Mouse (Mus musculus) retina, embryonic 14.5 days (tissue): ENCODE data around the gene Galnt10.

Source experiments
- DNase-seq: peaks from one replicate; pipeline ENCODE4 v3.0.0-alpha.2; 2015; ENCODE audit warnings: low spot score

Gene Galnt10

GRCm38 (mm10) chr11:57827915-57828545, 182.8 kb downstream of the Galnt10 start:
- DNase-seq: no peak

- peak; percentile 42 for DNase-seq
Observed at GRCm38 (mm10) chr11:57828955-57829870, 184.0 kb downstream of the Galnt10 start.

GRCm38 (mm10) chr11:57829871-57830775, 184.9 kb downstream of the Galnt10 start:
- peak; percentile 7 for DNase-seq

GRCm38 (mm10) chr11:57831281-57831781, 186.1 kb downstream of the Galnt10 start:
- peak; percentile 30 for DNase-seq

- DNase-seq: no peak
Observed at GRCm38 (mm10) chr11:57831861-57832260, 186.6 kb downstream of the Galnt10 start.

- DNase-seq: peak; percentile 14
Observed at GRCm38 (mm10) chr11:57832552-57833201, 187.4 kb downstream of the Galnt10 start, which contains the start of gene Hand1. Hand1 (minus strand) TSS chr11:57832818.

GRCm38 (mm10) chr11:57833296-57833977, 188.2 kb downstream of the Galnt10 start:
- peak; percentile 19 for DNase-seq

GRCm38 (mm10) chr11:57834031-57834430, 188.8 kb downstream of the Galnt10 start:
- peak; percentile 10 for DNase-seq

GRCm38 (mm10) chr11:57835331-57835730, 190.1 kb downstream of the Galnt10 start:
- no peak for DNase-seq

- no peak for DNase-seq
Observed at GRCm38 (mm10) chr11:57835931-57836330, 190.7 kb downstream of the Galnt10 start.

GRCm38 (mm10) chr11:57836401-57836800, 191.2 kb downstream of the Galnt10 start:
- peak; percentile 7 for DNase-seq
